Mouse (Mus musculus): Measurements from ENCODE around the gene Sept11.

- TF ChIP-seq UBTF (IDR thresholded peaks at IDR 0.05; ENCODE audit: low read depth, low read length) (no peak), CTCF (conservative IDR thresholded peaks at IDR 0.05 in 1 of 2, IDR thresholded peaks at IDR 0.05 in 1 of 2; ENCODE audit: low read depth in 2 of 2, low read length in 2 of 2) (no peak), JUN (IDR thresholded peaks at IDR 0.05; ENCODE audit: insufficient read depth, low read depth, low read length) (no peak), ZKSCAN1 (IDR thresholded peaks at IDR 0.05; ENCODE audit: borderline replicate concordance, low read depth, low read length) (no peak), EP300 (IDR thresholded peaks at IDR 0.05; ENCODE audit: low read length) (no peak), KAT2A (IDR thresholded peaks at IDR 0.05; ENCODE audit: insufficient replicate concordance, low read length) (no peak)
These were observed 5.0 kb downstream of the Sept11 start for GRCm38 (mm10) chr5:93098219-93098618.

Data from CH12.LX (cell line).